Mouse (Mus musculus) layer of hippocampus, postnatal 36 days (tissue): ENCODE measurements around the gene Ap4m1. TPM values are rescaled to one million over a fixed set of nuclear protein-coding genes. Genes with fewer than 3 reads are reported as not detected.
A peak's percentile ranks its signal among the peaks of the same experiment; 100 is the strongest.

ENCODE experiments used
- DNase-seq, 2 experiments: peaks; one replicate each; pipeline ENCODE4 v3.0.0; 2022
- total RNA-seq, 2 experiments: library from RNA; stranded (reverse); gene quantifications; 2 replicates each; pipeline ENCODE4 v1.2.3; 2021

Gene Ap4m1
- 10 to 100 TPM; 19.3 to 29.6 TPM for total RNA-seq

DNA sequence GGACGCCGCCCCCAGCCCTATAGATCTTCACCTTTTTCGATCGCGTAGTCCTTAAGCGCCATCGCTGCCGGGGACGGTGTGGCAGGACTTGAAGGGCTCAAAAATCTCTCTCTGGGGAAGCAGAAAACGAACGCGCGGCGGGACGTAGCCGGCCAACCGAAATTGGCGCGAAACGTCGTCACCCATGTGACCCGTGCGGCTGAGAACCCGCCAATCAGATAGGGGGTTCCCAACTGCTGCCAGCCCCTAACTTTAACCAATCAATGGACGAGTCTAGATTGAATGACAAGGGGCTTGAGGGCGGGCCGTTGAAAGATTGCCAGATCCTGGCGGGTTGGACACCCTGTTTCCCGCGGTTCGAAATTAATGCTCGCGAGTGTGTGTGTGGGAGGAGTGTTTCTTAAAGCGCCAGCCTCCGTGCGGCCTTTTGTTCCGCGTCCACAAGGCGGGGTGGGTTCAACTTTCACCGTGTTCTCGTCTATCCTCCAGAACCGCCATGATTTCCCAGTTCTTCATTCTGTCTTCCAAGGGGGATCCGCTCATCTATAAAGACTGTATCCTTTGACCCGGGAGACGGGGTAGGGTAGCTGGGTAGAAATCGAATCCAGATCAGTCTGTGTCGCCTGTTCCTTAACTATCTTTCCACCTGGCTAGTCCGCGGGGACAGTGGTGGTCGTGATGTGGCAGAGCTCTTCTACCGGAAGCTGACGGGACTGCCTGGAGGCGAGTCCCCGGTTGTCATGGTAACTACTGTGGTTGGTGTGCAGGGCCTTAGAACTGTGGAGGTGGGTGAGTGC lies at the start of gene Ap4m1, which contains the start of gene Mcm7:
Gene Ap4m1 (plus strand): TSS at position 308 of the 797 bp plus-strand sequence.
Gene Mcm7 (minus strand): TSS at position 728 of the 797 bp plus-strand sequence.
- DNase-seq, result peak; percentile 98

DNA sequence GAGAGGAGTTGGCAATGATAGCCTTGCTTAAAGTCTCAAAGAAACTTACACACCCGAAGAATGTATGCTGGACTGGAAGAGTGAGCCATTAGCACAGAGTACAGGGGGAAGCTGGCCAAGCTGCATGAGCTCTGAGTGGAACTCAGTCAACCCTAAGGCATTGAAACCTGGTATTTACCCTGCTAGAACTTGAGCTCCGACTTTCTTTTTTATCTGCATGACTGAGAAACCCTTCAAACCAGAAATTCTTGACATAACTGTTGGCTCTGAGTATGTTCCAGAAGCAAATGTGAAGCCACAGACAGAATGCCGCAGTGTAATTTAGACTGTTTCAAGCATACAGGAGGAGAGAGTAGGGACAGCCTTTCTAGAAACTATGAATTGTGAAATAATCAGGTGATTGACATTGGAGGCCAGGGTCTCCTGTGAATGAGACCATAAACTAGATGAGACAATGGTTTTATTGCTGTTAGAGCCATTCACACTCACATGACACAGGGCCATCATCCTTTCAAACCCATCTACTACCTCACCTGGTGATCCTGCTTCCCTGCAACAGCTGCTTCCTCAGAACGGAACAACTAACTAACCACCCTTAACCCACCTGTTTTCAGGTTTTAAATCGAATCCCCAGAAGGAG lies 39.3 kb upstream of the Ap4m1 start:
- no peak for DNase-seq

DNA sequence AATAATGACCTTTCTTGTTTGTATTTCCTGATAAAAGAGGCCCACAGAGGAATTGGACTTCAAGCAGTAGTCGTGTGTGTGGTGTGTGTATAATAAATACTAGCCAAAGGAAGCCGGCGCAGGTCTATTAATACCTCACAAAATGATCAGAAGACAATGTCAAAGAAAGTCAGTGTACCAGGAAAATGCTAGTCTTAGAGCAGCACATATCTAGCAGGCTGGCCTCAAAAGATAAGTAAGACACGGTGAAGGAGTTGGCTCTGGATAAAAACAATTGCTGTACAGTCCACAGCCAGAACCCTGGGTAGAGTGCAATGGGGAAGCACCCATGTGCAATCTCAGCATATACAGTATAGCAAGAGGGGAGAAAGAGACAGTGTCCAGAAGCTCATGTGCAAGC lies 34.5 kb upstream of the Ap4m1 start:
- no peak for DNase-seq

DNA sequence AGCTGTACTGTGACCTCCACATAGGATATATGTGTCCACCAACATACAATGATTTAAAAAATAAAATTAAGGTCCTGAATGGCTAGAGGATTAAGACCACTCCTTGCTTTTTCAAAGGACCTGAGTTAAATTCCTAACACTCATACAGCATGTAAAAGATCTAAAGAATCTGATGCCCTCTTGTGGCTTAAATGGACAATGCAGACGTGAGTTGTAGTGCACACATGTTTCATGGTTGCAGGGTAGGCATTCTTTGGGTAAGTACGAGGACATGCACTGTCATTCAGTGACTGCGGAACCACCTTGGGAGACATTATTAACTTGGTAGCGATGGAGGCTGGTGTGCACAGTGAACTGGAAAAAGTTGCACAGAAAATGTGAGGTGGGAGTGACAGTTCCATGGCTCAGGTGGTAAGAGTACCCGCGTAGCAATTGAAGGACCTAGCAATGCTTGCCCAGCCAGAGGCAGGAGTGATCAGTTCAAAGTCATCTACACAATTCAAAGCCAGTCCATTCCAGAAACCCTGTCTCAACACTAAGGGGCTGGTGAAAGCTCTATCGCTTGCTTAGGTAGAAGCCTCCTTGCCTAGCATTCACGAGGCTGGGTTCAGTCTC lies 33.8 kb upstream of the Ap4m1 start:
- no peak for DNase-seq

DNA sequence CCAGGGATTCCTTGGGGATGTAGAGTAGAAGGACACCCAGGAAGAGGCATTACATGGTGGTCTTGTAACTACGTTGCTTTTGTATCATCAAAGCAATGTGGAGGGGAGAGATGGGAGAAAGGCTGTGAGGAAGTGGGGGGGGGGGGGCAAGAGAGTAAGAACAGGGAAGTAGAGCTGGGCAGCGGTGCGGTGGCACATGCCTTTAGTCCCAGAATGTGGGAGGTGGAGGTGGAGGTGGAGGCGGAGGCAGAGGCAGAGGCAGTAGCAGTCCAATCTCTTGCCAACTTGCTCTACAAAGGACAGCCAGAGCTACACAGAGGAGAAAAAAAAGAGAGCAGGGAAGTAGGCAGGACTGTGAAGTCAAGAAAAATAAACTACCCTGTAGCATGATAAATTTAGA lies 33.2 kb upstream of the Ap4m1 start:
- DNase-seq, result no peak

DNA sequence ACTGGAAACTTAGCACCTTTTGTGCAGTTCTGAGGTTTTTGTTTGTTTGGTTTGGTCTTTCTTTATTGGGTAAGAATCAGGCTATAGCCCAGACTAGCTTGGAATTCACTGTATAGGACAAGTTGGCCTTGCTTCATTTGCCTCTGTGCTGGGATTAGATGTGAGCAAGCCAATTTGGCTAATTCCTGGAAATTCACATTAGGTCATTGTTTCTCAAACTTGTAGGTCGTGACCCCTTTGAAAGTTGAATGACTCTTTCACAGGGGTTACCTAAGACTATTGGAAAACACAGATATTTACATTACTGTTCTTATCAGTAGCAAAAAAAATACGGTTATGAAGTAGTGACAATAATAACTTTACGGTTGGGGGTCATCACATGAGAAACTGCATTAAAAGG lies 17.4 kb upstream of the Ap4m1 start:
- no peak for DNase-seq

DNA sequence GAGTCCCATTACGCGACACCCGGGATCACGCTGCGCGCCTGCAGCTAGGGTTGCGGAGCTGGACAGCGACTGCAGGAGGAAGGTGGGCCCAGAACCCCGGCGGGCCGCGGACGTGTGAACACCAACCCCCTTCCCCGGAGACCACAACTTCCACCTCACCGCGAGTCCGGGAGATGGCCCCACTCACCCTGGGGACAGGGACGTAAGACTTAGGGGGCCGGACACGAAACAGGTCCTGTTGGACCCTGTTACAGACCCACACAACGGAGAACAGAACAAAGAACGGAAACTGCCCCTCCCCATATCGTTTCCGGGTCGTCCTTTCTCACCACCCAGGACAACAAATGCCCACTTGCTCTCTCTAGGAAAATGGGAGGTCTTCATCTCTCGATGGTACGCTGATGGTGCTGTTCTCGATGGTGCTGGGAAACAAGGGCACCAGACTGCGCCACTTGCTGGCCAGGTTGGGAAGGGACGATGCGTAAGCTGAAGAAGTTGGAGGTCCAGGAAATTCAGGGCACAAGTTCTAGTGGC lies 16.3 kb upstream of the Ap4m1 start, which contains the start of gene Zfp113:
Gene Zfp113 (minus strand): TSS at position 302 of the 534 bp plus-strand sequence.
- peak; percentile 85 to 89 for DNase-seq

DNA sequence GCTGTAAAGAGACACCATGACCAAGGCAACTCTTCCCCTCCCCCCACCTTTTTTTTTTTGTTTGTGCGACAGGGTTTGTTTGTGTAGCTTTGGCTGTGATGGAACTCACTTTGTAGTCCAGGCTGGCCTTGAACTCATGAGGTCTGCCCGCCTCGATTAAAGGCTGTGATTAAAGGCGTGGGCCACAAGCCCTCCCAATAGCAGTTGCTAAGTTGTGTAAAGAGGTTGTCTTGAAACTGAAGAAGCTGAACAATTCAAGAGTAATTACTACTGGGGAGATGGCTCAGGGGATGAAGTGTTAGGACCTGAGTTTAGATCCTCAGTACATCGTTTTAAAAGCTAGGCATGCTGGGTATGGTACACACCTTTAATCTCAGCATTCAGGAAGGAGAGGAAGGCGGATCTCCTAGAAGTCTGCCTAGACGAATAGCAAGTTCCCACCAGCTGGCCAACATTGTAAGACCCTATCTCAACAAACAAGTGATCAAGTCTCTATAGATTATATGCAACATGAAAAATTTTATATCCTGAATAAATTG lies 11.5 kb upstream of the Ap4m1 start:
- no peak for DNase-seq

DNA sequence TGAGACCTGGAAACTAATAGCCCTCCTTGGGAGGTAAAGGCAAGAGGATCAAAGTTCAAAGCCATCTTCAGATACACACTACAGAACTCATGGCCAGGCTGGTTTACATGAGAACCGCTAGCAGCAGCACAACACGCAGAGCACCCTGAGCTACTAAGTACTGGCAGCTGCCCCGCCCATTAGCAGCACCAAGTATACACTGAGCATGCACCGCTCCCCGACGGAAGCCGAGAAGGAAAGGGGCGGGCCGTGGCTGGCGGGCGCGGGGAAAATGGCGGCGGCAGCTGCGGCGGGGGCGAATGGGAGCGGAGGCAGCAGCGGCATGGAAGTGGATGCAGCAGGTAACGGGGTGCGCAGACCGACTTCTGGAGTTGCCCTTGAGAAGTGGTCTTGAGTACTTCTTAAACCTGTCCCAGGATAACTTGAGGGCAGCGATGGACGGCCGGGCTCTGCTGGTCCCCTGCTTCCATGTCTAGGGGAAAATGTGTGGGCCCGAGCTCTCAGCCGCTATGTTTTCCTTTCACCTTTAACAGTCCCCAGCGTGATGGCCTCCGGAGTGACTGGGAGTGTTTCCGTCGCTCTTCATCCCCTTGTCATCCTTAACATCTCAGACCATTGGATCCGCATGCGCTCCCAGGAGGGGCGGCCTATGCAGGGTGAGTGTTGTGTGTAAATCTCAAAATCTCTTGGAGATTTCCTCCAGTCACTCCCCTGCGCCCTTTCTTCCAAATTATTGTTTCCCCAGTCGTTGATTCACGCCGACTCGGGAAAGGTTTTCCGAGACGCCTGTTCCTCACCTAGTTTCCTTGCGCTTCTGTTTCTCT lies 10.7 kb upstream of the Ap4m1 start, which contains the start of gene Cops6:
Gene Cops6 (plus strand): TSS at position 230 of the 824 bp plus-strand sequence.
- peak; percentile 95 to 97 for DNase-seq

DNA sequence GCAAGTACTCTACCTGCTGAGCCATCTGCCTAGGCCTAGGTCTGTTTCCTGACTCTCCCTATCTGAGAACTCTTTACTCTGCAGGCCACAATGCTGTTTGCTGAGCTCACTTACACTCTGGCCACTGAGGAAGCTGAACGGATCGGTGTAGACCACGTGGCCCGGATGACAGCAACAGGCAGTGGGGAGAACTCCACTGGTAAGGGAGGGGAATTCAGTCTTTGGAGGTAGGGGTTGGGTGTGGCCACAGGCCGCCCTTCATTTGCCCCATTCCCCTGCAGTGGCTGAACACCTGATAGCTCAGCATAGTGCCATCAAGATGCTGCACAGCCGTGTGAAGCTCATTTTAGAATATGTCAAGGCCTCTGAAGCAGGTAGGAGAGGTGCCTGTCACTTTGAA lies 8.8 kb upstream of the Ap4m1 start:
- no peak for DNase-seq

DNA sequence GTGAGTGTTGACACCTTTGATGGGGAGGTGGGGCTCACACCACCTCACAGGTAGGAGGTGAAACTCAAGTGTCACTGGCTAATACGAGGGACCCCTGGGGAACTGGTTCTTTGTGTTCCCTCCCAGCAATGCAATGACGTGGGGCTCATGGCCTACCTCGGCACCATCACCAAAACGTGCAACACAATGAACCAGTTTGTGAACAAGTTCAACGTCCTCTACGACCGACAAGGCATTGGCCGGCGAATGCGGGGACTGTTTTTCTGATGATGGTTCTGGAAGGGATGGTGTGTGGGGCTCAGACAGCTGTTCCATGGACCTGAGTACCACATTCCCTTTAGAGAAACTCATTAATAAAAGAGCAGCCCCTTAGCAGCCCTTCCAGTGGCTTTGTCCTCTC lies 8.2 kb upstream of the Ap4m1 start:
- DNase-seq, result no peak

DNA sequence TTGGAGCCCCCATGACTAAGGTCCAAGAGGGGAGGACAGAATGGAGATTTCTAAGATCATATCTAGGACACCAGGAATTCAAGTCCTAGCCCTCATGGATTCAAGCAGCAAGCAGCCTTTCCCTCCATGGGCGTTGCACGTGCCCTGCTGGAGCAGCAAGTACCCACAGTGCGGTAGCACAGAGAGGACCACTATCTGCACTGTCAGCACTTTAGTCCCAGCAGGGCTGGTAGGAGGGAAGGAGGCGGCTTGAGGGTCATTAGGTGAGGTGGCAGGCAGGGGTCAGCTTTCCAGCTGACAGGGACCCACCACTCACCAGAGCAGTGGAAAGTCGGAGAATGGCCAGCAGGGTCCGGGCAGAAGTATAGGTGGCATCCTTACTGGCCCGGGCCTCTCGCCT lies 6.2 kb upstream of the Ap4m1 start:
- no peak for DNase-seq

DNA sequence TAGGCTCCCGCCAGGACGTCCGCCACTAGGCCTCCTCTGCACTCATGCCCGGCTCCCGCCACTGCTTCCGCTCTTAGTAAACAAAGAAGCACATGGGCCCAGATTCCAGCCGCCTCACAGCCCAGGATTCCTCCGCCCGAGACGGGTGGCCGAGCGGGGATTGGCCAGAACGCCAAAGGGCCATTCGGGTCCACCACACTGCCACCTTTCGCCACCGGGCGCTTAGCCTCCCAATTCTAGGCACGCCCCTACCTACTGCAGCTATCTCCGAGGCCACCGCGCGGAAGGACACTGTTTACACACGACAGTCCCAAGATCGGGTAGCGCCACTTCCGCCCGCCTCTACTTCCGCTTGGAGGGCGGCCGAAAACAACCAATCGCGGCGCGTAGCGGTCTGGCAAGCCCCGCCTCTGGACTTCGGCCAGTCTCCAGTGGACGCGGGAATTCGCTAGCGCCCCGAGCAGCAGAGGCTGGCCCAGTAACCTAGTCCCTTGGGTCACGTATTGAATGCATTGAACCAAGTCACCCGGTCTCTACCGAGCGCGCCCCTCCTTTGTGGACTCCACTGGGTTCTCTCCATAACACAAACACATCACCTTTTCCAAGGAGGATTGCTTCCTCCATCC lies 753 bp upstream of the Ap4m1 start:
- DNase-seq, result peak; percentile 94

DNA sequence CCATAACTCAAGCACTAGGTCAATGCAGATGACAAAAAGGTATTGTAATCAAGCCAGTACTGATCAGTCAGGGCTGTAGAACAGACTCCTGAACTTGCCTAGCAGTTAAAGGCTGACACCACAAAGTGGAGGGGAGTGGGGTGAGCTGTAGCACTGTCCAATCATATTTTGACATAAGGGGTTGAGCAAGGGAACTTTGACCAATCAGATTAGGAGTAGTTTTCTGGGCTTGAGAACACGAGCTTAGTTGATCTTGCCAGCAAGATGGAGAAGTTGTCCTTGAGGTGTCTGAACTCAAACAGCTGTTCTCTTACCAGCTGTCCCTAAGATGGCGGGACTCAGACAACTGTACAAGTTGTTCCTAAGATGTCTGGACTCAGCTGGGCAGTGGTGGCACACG lies 1.4 kb downstream of the Ap4m1 start:
- no peak for DNase-seq

DNA sequence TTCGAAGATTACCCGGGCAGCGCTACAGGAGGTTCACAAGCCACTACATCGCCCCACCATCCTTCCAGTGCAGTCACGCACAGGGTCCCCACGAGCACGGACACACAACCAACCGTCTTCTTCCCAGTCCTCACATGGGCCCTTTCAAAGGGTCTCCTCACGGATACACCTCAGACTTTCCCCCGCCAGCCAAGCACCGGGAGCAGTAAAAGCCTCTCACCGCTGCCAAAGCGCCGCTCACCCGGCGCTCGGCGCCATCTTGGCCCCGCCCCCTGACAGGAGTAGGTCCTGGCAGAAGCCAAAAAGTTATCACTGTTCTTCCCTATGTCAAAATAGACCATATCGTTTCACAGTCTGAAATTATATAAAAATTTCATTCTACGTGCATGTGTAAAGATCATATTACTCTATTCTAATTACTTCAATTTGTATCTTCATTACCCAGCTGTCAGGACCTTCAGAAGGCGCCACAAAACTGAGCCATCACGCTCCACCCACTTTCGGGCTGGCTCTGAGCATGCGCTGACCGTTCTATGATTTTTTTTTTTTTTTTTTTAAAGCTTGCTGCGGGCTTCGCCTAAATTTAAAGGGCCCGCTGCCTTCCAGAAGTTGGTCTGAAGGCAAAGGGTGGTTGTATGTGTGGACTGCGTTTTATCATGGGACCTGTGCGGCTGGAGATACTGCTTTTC lies 15.3 kb downstream of the Ap4m1 start, which contains the start of the genes Taf6 and Cnpy4:
Gene Taf6 (minus strand): TSS at position 502 of the 689 bp plus-strand sequence.
Gene Cnpy4 (plus strand): TSS at position 536 of the 689 bp plus-strand sequence.
- peak; percentile 76 to 80 for DNase-seq

DNA sequence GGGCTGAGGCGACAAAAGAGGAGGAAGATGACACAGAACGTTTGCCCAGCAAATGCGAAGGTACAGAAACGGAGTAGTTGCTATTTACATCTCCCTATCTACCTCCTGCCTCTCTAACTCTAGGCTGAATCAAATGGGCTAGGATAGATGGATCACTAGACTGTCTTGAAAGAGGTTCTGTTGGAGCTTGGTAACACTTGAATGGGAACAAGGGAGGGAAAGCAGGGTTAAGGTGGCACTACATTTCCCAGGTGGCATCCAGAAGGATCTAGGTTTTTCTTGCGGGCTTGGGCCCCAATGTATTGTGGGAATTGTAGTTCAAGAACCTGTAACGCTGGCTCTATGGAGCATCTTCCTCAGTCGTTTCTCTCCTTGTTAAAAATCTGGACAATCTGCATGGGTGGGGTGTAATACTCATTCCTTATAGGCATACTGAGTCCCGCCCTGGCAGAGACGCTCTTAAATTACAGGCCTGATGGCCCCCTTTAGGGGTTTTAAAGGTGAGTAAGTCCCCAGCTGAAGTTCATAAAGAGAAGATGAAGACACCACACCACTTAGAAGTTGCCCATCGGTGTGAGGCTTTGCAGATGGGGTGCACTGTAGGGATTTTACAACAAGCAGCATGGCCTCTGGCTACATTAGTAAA lies 16.0 kb downstream of the Ap4m1 start:
- DNase-seq, result peak; percentile 67 to 76

DNA sequence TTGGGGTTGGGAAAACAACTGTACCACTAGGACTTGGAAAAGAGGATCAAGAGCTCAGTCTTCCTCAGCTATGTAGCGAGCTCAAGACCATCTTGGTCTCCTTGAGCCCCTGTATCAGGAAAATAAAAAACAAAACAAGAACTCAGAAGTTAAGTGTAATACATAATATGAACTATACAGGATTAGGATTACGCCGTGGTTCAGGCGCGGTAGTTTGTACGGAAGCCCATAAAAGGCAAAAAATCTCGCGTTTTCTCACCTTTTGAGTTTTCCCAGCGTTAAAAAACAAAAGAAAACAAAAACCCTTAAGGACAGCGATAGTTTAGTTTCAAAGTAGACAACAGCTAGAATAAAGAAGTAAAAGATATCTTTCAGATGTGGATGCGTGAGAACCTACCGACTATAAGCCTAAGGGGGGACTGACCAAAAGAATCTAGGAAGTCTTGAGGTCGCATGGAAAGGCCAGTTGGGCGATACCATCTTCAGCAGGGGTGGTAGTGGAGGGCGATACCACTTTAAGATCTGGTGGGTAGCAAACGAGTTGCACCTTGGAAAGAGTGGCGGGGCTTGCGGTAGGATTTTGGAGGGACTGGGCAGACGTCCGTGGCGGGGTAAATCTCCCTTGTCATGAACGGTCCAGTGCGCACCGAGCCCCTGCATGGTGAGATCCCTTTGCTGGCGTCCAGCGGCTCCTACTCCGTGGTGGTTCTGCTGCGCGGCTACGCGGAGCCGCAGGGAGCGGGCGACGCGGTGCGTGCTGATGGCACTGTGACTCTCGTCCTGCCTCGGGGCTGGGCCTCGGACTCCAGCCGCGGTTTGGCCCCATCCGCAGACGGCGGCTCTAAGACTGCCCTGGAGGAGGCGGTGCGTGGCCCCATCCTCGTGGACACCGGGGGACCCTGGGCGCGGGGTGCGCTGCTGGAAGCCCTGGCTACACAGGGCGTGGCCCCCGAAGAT lies 22.2 kb downstream of the Ap4m1 start, which contains the start of gene Mblac1:
Gene Mblac1 (plus strand): TSS at position 544 of the 957 bp plus-strand sequence.
- peak; percentile 80 to 83 for DNase-seq

DNA sequence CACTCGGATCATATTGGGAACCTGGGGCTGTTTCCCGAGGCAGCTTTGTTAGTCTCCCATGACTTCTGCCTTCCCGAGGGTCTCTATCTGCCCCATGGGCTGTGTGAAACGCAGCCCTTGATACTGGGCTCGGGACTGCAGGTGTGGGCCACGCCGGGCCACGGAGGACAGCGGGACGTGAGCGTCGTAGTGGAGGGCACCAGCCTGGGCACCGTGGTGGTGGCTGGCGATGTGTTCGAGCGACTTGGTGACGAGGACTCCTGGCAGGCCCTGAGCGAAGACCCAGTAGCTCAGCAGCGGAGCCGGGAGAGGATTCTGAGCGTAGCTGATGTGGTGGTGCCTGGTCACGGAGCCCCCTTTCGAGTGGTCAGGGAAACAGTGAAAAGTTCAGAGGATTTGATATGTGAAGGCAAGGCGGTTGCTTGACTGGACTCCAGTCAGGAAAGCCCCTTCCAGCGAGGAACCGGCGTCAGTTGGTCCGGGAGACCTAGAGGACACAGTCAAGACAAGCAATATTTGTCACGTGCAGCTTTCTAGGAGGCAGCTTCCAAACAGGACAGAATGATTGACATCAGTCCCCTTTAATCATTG lies 23.0 kb downstream of the Ap4m1 start:
- DNase-seq, result peak; percentile 27 to 34
